Mouse (Mus musculus) liver, adult 2 months (tissue): ENCODE results near the gene Nfic. TPM values are rescaled to one million over a fixed set of nuclear protein-coding genes. Genes with fewer than 3 reads are reported as not detected.

Experiments used
- DNase-seq: peaks from one replicate; pipeline ENCODE4 v3.0.0-alpha.2; 2011; ENCODE audit warnings: low read depth, low spot score; ENCODE audit errors: extremely low read depth
- H3K27ac ChIP-seq: fragments of 200-500 bp; replicated peaks from 2 replicates; pipeline ENCODE4 v1.5.1; 2012; ENCODE audit warnings: low read depth, mild to moderate bottlenecking, control low read depth, inconsistent platforms, low read length; ENCODE audit not compliant: insufficient read depth
- H3K27me3 ChIP-seq: fragments of 200-500 bp; 2 replicates; pipeline ENCODE4 v1.6.1; 2012; ENCODE audit warnings: mild to moderate bottlenecking, moderate library complexity, low read length, inconsistent platforms; ENCODE audit not compliant: control insufficient read depth, insufficient read depth
- H3K36me3 ChIP-seq: fragments of 200-500 bp; 2 replicates; pipeline ENCODE4 v1.6.1; 2012; ENCODE audit warnings: low read length, inconsistent platforms; ENCODE audit not compliant: control insufficient read depth, insufficient read depth
- H3K4me1 ChIP-seq: fragments of 200-500 bp; 2 replicates; pipeline ENCODE4 v1.6.1; 2011; ENCODE audit warnings: low read length; ENCODE audit not compliant: control insufficient read depth, insufficient read depth
- H3K4me3 ChIP-seq: fragments of 200-500 bp; 2 replicates; pipeline ENCODE4 v1.5.1; 2011; ENCODE audit warnings: low read depth, mild to moderate bottlenecking, control low read depth, low read length, moderate library complexity; ENCODE audit not compliant: insufficient read depth
- H3K79me2 ChIP-seq: fragments of 200-500 bp; 2 replicates; pipeline ENCODE4 v1.6.1; 2012; ENCODE audit warnings: inconsistent platforms, mild to moderate bottlenecking, low read length, moderate library complexity; ENCODE audit not compliant: control insufficient read depth, insufficient read depth
- H3K9ac ChIP-seq: fragments of 200-500 bp; 2 replicates; pipeline ENCODE4 v1.6.1; 2012; ENCODE audit warnings: low read depth, mild to moderate bottlenecking, control low read depth, inconsistent platforms, low read length
- CTCF ChIP-seq: fragments of 200-500 bp; IDR thresholded peaks from 2 replicates; pipeline ENCODE4 v1.5.1; 2011; ENCODE audit warnings: low read depth, low read length, control low read depth
- POLR2A ChIP-seq: fragments of 200-500 bp; IDR thresholded peaks from 2 replicates; pipeline ENCODE4 v1.6.1; 2011; ENCODE audit warnings: low read length, control low read depth; ENCODE audit not compliant: insufficient read depth; ENCODE audit errors: extremely low read depth
- WGBS: fragments of 180-500 bp; shearing (Covaris S2); methylation state at CpG from one replicate; pipeline ENCODE4 v1.1.7; 2018; 5-methylcytosine and 5-hydroxymethylcytosine counted together
- polyA plus RNA-seq: library from polyadenylated mRNA; depleted of rRNA; stranded (reverse); fragments of >200 nt; gene quantifications from 2 replicates; pipeline ENCODE4 v1.2.3, GENCODE M21; 2012
- total RNA-seq: library from RNA; depleted of rRNA; stranded (reverse); fragments of >200 nt; gene quantifications from 2 replicates; pipeline ENCODE4 v1.2.3, GENCODE M21; 2014

Nfic gene
- total and polyA plus RNA-seq, 2 experiments: 7.4 to 32.8 TPM

- H3K4me1 ChIP-seq: no peaks in the 10 kb centered on the region
- no peak overlapping the region for H3K9ac ChIP-seq
- H3K36me3 ChIP-seq: no peaks in the 10 kb centered on the region
- no peak overlapping the region for H3K4me3 ChIP-seq
- WGBS: 12% methylated on average over 16 of the region's 16 CpGs
- no peaks in the 10 kb centered on the region for H3K79me2 ChIP-seq
- peaks cover 30% of the 10 kb centered on the region for H3K27me3 ChIP-seq
- TF ChIP-seq CTCF: no peak
- no peak for TF ChIP-seq POLR2A
- no peak for DNase-seq
- H3K27ac ChIP-seq: no peak overlapping the region
These were observed 6.4 kb upstream of the Nfic start for GRCm38 (mm10) chr10:81461673-81462414.

- Histone ChIP-seq H3K27me3 (peaks cover 30% of the 10 kb centered on the region), H3K9ac (no peak overlapping the region), H3K79me2 (no peaks in the 10 kb centered on the region), H3K36me3 (no peaks in the 10 kb centered on the region), H3K4me1 (no peaks in the 10 kb centered on the region), H3K4me3 (no peak overlapping the region), H3K27ac (no peak overlapping the region)
- WGBS: 46% methylated on average over 11 of the region's 11 CpGs
- no peak for DNase-seq
- no peak for TF ChIP-seq POLR2A
- no peak for TF ChIP-seq CTCF
These were observed 5.5 kb upstream of the Nfic start for GRCm38 (mm10) chr10:81460951-81461350.

- H3K27me3 ChIP-seq: peaks cover 34% of the 10 kb centered on the region
- no peak for DNase-seq
- H3K27ac ChIP-seq: no peak overlapping the region
- no peak overlapping the region for H3K4me3 ChIP-seq
- H3K79me2 ChIP-seq: no peaks in the 10 kb centered on the region
- H3K4me1 ChIP-seq: no peaks in the 10 kb centered on the region
- no peak overlapping the region for H3K9ac ChIP-seq
- WGBS: 35% methylated on average over 20 of the region's 20 CpGs
- no peaks in the 10 kb centered on the region for H3K36me3 ChIP-seq
- no peak for TF ChIP-seq CTCF
- no peak for TF ChIP-seq POLR2A
These were observed 5.0 kb upstream of the Nfic start for GRCm38 (mm10) chr10:81460471-81460870.

GRCm38 (mm10) chr10:81459399-81459798 is 4.0 kb upstream of the Nfic start:
- no peak overlapping the region for H3K27ac ChIP-seq
- DNase-seq: no peak
- no peak overlapping the region for H3K9ac ChIP-seq
- H3K4me3 ChIP-seq: no peak overlapping the region
- H3K36me3 ChIP-seq: no peaks in the 10 kb centered on the region
- 64% methylated on average over 21 of the region's 21 CpGs for WGBS
- H3K79me2 ChIP-seq: no peaks in the 10 kb centered on the region
- peaks cover 25% of the 10 kb centered on the region for H3K27me3 ChIP-seq
- H3K4me1 ChIP-seq: no peaks in the 10 kb centered on the region
- TF ChIP-seq CTCF: no peak
- no peak for TF ChIP-seq POLR2A

- H3K4me1 ChIP-seq: no peaks in the 10 kb centered on the region
- DNase-seq: no peak
- TF ChIP-seq CTCF: no peak
- no peak for TF ChIP-seq POLR2A
- 81% methylated on average over 6 of the region's 6 CpGs for WGBS
- H3K4me3 ChIP-seq: no peak overlapping the region
- peaks cover 22% of the 10 kb centered on the region for H3K27me3 ChIP-seq
- H3K9ac ChIP-seq: no peak overlapping the region
- H3K79me2 ChIP-seq: no peaks in the 10 kb centered on the region
- no peak overlapping the region for H3K27ac ChIP-seq
- no peaks in the 10 kb centered on the region for H3K36me3 ChIP-seq
These were observed 2.8 kb upstream of the Nfic start for GRCm38 (mm10) chr10:81458267-81458666.

- 87% methylated on average over 8 of the region's 8 CpGs for WGBS
- no peaks in the 10 kb centered on the region for H3K79me2 ChIP-seq
- no peak for TF ChIP-seq CTCF
- no peak for TF ChIP-seq POLR2A
- no peak for DNase-seq
- no peaks in the 10 kb centered on the region for H3K4me1 ChIP-seq
- H3K36me3 ChIP-seq: no peaks in the 10 kb centered on the region
- no peak overlapping the region for H3K27ac ChIP-seq
- no peak overlapping the region for H3K9ac ChIP-seq
- H3K27me3 ChIP-seq: peaks cover 22% of the 10 kb centered on the region
- no peak overlapping the region for H3K4me3 ChIP-seq
These were observed 2.2 kb upstream of the Nfic start for GRCm38 (mm10) chr10:81457624-81458023.
